Mouse (Mus musculus) embryonic facial prominence, embryonic 10.5 days (tissue): ENCODE measurements around the gene Hnrnpr. TPM values are rescaled to one million over a fixed set of nuclear protein-coding genes. Genes with fewer than 3 reads are reported as not detected.

Source experiments
- DNase-seq: peaks from one replicate; pipeline ENCODE4 v3.0.0-alpha.2; 2017; ENCODE audit warnings: low spot score
- H3K27ac ChIP-seq: fragments of 300-500 bp; sonication (generic); replicated peaks from 2 replicates; pipeline ENCODE4 v1.5.1; 2016; ENCODE audit warnings: mild to moderate bottlenecking
- H3K27me3 ChIP-seq: fragments of 300-500 bp; sonication (generic); replicated peaks from 2 replicates; pipeline ENCODE4 v1.6.1; 2016; ENCODE audit warnings: low read depth, mild to moderate bottlenecking; ENCODE audit not compliant: poor library complexity, severe bottlenecking
- H3K36me3 ChIP-seq: fragments of 300-500 bp; sonication (generic); replicated peaks from 2 replicates; pipeline ENCODE4 v1.6.1; 2016; ENCODE audit warnings: mild to moderate bottlenecking, moderate library complexity
- H3K4me1 ChIP-seq: fragments of 300-500 bp; sonication (generic); 2 replicates; pipeline ENCODE4 v1.6.1; 2016
- H3K4me3 ChIP-seq: fragments of 300-500 bp; sonication (generic); 2 replicates; pipeline ENCODE4 v1.5.1; 2016; ENCODE audit warnings: mild to moderate bottlenecking, moderate library complexity
- H3K9me3 ChIP-seq: fragments of 300-500 bp; sonication (generic); 2 replicates; pipeline ENCODE4 v1.6.1; 2016; ENCODE audit warnings: mild to moderate bottlenecking
- WGBS: fragments of 180-500 bp; shearing (Covaris S2); methylation state at CpG from one replicate; pipeline ENCODE4 v1.1.7; 2016; 5-methylcytosine and 5-hydroxymethylcytosine counted together
- polyA plus RNA-seq: library from polyadenylated mRNA; unstranded; fragments of >200 nt; fragmentation: Nextera tagmentation; extraction: Ambion mirVana; gene quantifications from 2 replicates; pipeline ENCODE4 v1.2.1, GENCODE M21; 2016

Gene Hnrnpr
- polyA plus RNA-seq, 1 experiment from 2014 or later = 246 TPM

GRCm38 (mm10) chr4:136285348-136285810 is 25.4 kb upstream of the Hnrnpr start:
- peaks cover 26% of the 10 kb centered on the region for H3K27me3 ChIP-seq
- H3K4me1 ChIP-seq = peaks cover 60% of the 10 kb centered on the region
- H3K9me3 ChIP-seq = peaks cover 9% of the 10 kb centered on the region
- DNase-seq = peak; percentile 95
- under 1% methylated on average over 25 of the region's 25 CpGs for WGBS
- H3K36me3 ChIP-seq = peaks cover 33% of the 10 kb centered on the region
- peak overlapping the region; percentile 93 for H3K27ac ChIP-seq
- peak overlapping the region; percentile 67 for H3K4me3 ChIP-seq

- Histone ChIP-seq H3K27me3 (peaks cover 31% of the 10 kb centered on the region), H3K9me3 (peaks cover 13% of the 10 kb centered on the region), H3K4me1 (peaks cover 65% of the 10 kb centered on the region), H3K4me3 (peak overlapping the region; percentile 67), H3K27ac (peak overlapping the region; percentile 93), H3K36me3 (peaks cover 38% of the 10 kb centered on the region)
- peak; percentile 97 for DNase-seq
- under 1% methylated on average over 29 of the region's 29 CpGs for WGBS
Measured at GRCm38 (mm10) chr4:136285811-136286371, 24.9 kb upstream of the Hnrnpr start.

DNA sequence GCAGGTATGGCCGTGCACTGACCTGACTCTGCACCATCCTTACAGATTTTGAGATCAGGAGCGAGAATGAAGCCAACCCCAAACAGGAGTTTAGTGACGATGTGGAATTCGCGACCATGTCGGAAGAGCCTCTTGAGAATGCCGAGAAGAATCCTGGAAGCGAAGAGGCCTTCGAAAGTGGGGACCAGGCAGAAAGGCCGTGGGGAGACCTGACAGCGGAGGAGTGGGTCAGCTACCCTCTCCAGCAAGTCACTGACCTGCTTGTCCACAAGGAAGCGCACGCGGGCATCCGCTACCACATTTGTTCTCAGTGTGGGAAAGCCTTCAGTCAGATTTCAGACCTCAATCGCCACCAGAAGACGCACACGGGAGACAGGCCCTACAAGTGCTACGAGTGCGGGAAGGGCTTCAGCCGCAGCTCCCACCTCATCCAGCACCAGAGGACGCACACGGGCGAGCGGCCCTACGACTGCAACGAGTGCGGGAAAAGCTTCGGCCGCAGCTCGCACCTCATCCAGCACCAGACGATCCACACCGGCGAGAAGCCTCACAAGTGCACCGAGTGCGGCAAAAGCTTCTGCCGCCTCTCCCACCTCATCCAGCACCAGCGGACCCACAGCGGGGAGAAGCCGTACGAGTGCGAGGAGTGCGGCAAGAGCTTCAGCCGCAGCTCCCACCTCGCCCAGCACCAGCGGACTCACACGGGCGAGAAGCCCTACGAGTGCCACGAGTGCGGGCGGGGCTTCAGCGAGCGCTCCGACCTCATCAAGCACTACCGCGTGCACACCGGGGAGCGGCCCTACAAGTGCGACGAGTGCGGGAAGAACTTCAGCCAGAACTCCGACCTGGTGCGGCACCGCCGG is 20.6 kb upstream of the Hnrnpr start:
- Histone ChIP-seq H3K36me3 (peaks cover 80% of the 10 kb centered on the region), H3K27me3 (peaks cover 39% of the 10 kb centered on the region), H3K9me3 (peaks cover 13% of the 10 kb centered on the region), H3K4me1 (peaks cover 31% of the 10 kb centered on the region), H3K27ac (no peak overlapping the region), H3K4me3 (peak overlapping the region; percentile 40)
- peak; percentile 28 for DNase-seq
- 31% methylated on average over 66 of the region's 66 CpGs for WGBS

DNA sequence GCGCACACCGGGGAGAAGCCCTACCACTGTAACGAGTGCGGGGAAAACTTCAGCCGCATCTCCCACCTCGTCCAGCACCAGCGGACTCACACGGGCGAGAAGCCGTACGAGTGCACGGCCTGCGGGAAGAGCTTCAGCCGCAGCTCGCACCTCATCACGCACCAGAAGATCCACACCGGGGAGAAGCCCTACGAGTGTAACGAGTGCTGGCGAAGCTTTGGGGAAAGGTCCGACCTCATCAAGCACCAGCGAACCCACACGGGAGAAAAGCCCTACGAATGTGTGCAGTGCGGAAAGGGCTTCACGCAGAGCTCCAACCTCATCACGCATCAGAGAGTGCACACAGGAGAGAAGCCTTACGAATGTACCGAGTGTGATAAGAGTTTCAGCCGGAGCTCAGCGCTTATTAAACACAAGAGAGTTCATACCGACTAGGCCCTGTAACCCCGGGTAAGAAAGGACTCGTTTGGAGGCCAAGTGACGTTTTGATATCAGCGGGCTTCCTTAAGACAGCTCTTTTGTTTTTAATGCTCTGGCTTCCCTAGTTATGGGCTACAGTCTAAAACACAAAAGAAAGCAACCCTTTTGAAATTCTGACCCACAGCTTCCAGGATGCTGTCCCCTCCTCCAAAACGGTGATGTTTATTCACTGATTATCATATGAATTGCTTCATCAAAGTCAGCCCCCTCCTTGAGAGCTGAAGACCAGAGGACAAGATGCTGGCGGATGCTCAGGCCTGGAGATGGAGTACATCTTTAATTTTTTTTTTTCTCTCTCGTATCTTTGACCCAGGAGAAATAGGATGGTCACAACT is 19.8 kb upstream of the Hnrnpr start:
- peaks cover 29% of the 10 kb centered on the region for H3K4me1 ChIP-seq
- peak overlapping the region; percentile 40 for H3K4me3 ChIP-seq
- DNase-seq = peak; percentile 14
- peaks cover 39% of the 10 kb centered on the region for H3K27me3 ChIP-seq
- H3K27ac ChIP-seq = no peak overlapping the region
- WGBS = 54% methylated on average over 39 of the region's 39 CpGs
- H3K9me3 ChIP-seq = peaks cover 13% of the 10 kb centered on the region
- peaks cover 81% of the 10 kb centered on the region for H3K36me3 ChIP-seq

GRCm38 (mm10) chr4:136291692-136292091 is 19.1 kb upstream of the Hnrnpr start:
- WGBS = 92% methylated on average over 6 of the region's 6 CpGs

GRCm38 (mm10) chr4:136295941-136296340 is 14.8 kb upstream of the Hnrnpr start:
- Histone ChIP-seq H3K36me3 (peaks cover 42% of the 10 kb centered on the region), H3K4me3 (no peak overlapping the region), H3K9me3 (no peaks in the 10 kb centered on the region), H3K27me3 (peaks cover 11% of the 10 kb centered on the region), H3K4me1 (no peaks in the 10 kb centered on the region), H3K27ac (no peak overlapping the region)
- no peak for DNase-seq
- WGBS = 69% methylated on average over 7 of the region's 7 CpGs

More at GRCm38 (mm10) chr4:136291692-136292091, 19.1 kb upstream of the Hnrnpr start:
- Histone ChIP-seq H3K4me1 (peaks cover 23% of the 10 kb centered on the region), H3K4me3 (no peak overlapping the region), H3K36me3 (peaks cover 81% of the 10 kb centered on the region), H3K9me3 (peaks cover 13% of the 10 kb centered on the region), H3K27ac (no peak overlapping the region), H3K27me3 (peaks cover 39% of the 10 kb centered on the region)
- no peak for DNase-seq

DNA sequence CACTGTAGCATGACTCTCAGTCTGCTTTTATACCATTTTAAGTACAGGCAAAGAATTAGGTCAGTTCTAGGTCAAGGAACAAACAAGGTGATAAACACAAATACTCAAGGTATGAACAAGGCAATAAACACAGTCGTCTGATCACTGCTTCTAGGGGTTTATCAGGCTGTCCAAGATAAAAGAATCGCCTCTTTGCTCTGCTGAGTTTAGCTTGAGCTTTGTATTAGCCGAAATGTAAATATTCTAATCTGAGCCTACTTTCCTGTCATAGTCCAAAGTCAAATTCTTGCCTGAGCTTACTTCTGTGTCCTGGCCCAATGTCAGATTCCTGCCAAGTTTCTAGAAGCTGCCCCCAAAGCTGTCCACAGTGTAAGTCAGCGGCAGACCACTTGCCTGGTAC is 8.3 kb upstream of the Hnrnpr start:
- Histone ChIP-seq H3K9me3 (no peaks in the 10 kb centered on the region), H3K4me3 (no peak overlapping the region), H3K4me1 (no peaks in the 10 kb centered on the region), H3K27ac (no peak overlapping the region), H3K27me3 (no peaks in the 10 kb centered on the region), H3K36me3 (no peaks in the 10 kb centered on the region)
- DNase-seq = no peak
- WGBS = 80% methylated on average over 4 of the region's 4 CpGs

GRCm38 (mm10) chr4:136304181-136304580 is 6.6 kb upstream of the Hnrnpr start:
- Histone ChIP-seq H3K36me3 (no peaks in the 10 kb centered on the region), H3K27me3 (no peaks in the 10 kb centered on the region), H3K27ac (no peak overlapping the region), H3K4me1 (peaks cover 3% of the 10 kb centered on the region), H3K4me3 (no peak overlapping the region), H3K9me3 (no peaks in the 10 kb centered on the region)
- no peak for DNase-seq
- 50% methylated on average over 2 of the region's 2 CpGs for WGBS

GRCm38 (mm10) chr4:136308355-136308754 is 2.4 kb upstream of the Hnrnpr start:
- DNase-seq = no peak
- 58% methylated on average over 2 of the region's 2 CpGs for WGBS
- H3K9me3 ChIP-seq = no peaks in the 10 kb centered on the region

DNA sequence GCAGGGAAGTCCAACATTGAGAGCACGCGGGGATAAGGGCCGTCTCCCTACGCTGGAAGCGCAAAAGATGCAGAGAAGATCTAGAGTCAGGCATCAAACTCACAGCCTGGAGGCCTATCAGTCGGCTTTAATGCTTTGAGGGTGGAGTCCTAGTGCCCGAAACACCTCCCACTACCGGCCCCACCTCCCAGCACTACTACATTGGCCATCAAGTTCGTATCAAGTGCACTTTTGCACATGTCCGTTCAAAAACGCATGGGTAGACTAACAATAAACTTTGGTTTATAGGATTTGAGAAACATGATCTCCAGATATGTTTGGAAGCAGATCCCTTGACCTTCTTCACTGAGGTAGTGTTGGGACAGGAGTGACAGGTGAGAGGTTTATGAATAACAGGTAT is 962 bp upstream of the Hnrnpr start:
- Histone ChIP-seq H3K4me1 (peaks cover 39% of the 10 kb centered on the region), H3K9me3 (no peaks in the 10 kb centered on the region), H3K27ac (peak overlapping the region; percentile 100), H3K36me3 (no peaks in the 10 kb centered on the region), H3K4me3 (peak overlapping the region; percentile 100), H3K27me3 (no peaks in the 10 kb centered on the region)
- DNase-seq = peak; percentile 72
- WGBS = 5% methylated on average over 11 of the region's 11 CpGs

More at GRCm38 (mm10) chr4:136308355-136308754, 2.4 kb upstream of the Hnrnpr start:
- Histone ChIP-seq H3K4me3 (no peak overlapping the region), H3K36me3 (no peaks in the 10 kb centered on the region), H3K27me3 (no peaks in the 10 kb centered on the region), H3K4me1 (peaks cover 25% of the 10 kb centered on the region), H3K27ac (no peak overlapping the region)

GRCm38 (mm10) chr4:136311042-136311999 is 579 bp downstream of the Hnrnpr start:
- H3K4me3 ChIP-seq = peak overlapping the region; percentile 100
- H3K4me1 ChIP-seq = peaks cover 43% of the 10 kb centered on the region
- H3K27ac ChIP-seq = peak overlapping the region; percentile 100
- no peaks in the 10 kb centered on the region for H3K27me3 ChIP-seq
- peaks cover 4% of the 10 kb centered on the region for H3K36me3 ChIP-seq
- peak; percentile 81 for DNase-seq
- under 1% methylated on average over 81 of the region's 81 CpGs for WGBS
- H3K9me3 ChIP-seq = no peaks in the 10 kb centered on the region
